Mouse (Mus musculus) spleen, postnatal 36 days (tissue): Measurements from ENCODE around the gene Creb5.

Source experiments
- DNase-seq, 2 experiments: peaks; one replicate each; pipeline ENCODE4 v3.0.0; 2022; ENCODE audit warnings: low spot score in 2 of 2, mixed read lengths in 1 of 2

The Creb5 gene

DNA sequence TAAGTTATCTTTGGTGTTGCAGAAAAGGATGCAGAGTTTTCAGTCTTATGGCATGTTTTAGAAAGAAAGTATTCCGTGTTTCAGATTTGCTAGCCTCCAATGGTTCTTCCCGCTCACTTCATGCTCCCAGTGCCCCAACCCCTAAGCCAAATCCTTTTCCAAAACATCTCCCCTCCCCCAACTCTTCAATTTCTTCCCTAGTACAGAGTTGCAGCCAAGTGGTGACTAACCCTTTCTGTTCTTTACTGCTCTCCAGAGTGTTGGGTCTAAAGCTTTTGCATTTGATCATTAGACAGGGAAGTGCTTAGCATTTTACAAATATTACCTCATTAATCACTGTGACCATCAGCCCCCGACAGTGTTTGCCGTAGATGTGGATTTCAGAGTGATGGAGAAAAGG is 142.8 kb downstream of the Creb5 start:
- DNase-seq, result no peak

DNA sequence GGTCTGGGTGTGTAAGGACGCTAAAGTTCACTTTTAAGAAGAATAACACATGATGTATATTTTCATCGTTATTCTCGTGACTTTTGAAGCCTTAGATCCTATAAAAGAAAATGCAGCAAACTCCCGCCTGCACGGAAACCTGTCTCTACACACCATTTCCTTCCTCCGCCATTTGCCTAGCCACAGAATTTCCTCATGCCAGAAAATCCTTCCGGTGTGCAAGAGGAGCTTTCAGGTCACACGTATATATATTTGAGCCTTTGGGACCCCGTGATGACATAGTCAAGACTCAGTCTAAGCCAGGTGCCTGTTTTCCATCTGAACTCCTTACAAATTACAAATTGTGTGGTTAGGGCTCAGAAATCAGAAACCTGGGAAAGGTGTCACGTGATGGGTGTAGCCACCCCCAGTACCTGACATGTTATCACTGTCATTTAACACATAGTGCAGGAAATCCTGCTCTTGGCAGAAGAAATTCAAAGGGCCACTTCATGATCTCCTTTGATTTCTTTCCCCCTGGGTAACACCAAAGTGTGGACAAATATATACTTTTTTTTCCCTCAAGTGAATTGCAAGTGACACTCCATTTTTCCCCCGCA is 158.9 kb downstream of the Creb5 start:
- peak; percentile 19 for DNase-seq

DNA sequence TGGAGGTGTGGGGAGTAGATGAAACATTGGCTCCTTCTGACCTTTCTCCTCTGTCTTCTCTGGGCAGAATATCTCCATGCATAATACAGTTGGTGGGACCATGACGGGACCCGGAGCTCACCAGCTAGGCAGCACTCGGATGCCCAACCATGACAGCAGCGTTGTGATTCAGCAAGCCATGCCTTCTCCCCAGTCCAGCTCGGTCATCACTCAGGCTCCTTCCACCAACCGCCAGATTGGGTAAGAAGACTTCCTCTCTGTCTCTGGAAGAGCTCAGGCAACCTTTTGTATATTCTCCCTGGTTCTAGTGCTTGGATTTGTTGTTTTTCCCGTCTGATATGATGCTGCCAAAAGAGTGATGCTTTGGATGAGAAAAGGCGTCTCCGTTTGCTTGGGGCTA is 160.4 kb downstream of the Creb5 start:
- no peak for DNase-seq

DNA sequence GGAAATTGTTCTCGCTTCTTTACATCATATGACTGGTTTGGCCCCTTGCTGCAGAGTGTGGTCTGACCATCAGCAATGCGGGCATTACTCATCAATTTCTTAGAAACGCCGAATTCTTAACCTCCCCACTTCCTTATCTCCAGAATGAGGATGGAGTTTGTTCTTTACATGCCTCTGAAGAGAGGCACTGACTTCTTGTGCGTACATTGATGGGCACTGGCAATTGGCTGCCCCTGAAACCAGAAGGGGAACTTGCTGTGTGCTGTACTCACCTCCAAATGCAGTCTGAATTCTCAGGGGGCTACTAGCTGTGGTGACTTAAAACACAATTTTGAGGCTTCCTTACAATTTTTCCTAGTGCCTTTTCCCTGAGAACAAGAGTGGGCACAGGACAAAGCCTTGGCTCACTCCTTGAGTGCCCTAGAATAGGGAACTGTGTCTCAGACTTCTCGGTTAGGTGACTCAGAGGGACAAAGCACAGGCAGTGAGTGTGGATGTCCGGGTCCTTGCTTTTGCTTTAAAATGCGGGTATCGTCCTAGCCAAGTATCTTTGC is 161.3 kb downstream of the Creb5 start:
- DNase-seq, result peak; percentile 31 to 34

DNA sequence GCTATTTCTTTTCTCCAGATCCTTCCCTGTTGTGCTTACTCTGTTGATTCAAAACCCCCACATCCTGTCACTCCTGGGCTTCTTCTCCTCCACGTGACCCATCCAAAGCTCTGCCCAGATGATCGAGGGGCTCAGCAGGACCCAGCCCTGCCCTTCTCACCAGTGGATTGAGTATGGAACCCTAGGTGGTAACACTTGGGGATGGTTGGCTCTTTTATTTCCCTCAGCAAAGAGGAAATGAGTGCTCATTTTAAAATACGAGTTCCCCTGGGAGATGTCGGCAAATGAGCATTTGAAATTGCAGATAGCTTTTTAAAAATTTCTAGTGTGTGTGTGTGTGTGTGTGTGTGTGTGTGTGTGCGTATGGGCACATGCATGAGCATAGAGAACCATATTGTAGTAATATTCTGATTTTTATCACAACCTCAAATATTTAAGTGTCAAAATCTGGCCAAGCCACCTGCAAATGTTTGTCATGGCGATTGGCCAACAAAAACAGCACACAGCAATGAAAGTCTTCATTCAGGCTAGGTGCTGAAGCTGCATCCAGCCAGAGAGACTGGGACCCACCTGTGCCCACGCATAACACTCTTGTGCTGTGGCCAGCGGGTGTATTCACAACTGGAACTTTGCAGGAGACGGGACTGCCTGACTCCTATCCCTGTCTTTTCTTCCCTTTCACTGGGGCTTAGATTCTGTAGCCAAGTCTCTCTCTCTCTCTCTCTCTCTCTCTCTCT is 162.5 kb downstream of the Creb5 start:
- DNase-seq, result peak; percentile 45 to 62

DNA sequence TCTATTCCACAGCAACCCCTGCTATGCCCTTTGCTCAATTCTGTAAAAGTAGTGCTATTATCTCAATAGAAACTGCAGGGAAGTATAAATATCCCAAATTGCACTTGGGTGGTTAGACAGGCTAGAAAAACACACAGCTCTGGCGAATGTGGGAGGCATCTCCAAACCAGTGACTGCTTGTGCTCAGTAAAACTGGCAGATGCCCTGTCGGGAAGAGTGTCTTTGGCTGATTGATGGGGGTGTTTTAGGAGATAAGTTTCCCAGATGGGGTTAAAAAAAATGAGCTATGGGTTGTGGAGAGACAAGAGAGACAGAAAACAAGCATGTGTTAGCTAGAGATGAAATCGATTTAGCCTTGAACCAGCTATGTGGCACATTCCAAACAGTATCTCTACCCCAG is 163.4 kb downstream of the Creb5 start:
- DNase-seq, result no peak

DNA sequence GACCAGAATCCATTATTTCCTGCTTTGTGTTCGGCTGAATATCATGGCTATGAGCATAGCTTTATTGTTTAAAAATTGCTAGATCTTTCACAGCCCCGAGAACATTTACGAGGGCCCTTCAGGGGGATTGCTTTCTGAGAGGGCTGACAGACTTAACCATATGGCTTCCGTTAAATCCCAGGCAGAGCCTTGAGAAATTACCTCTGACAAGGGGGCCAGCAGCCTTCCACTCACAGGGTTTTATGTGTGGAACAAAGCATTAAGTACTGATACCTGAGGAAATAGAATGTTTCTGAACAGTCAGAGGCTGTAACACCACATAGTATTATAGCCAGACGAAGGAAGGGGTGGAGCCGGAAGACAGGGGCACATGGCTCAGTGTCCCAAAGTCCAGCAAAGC is 165.2 kb downstream of the Creb5 start:
- DNase-seq, result no peak

DNA sequence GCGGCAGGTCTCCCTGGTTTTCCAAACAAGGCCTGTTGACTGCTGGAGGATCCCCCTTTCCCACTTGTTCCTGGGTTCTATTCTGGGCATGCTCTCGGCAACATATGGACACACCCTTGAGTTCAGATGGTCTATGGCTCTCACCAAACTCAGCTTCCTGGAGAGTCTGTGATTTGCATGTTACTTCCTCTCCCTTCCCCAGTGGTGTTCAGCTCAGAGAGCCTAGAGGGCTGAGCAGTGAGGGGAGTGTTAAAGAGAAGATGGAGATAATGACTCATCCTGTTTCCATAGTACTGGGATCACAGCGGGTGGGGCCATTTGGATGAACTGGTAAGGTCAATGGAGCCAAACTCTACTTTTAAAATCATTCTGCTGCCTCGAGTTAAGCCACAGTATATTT is 168.4 kb downstream of the Creb5 start:
- DNase-seq, result peak; percentile 66 to 69

DNA sequence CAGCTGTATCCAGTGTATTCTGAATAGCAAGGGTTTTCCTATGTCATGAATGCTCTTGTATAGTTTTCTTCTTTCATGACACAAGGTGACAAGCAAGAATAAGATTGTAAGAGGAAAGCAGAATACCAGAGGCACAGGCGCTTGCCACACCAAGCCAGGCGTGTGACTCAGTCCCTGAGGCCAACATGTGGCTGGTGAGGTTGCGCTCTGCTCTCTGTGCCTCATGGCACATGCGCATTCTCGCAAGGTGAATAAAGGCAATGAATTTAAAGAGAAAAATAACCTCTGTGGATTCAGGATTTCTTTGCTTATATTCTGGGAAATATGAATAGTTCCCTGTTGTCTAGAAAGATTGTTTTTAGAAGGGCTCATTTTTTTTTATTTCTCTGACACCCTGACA is 169.0 kb downstream of the Creb5 start:
- DNase-seq, result no peak

DNA sequence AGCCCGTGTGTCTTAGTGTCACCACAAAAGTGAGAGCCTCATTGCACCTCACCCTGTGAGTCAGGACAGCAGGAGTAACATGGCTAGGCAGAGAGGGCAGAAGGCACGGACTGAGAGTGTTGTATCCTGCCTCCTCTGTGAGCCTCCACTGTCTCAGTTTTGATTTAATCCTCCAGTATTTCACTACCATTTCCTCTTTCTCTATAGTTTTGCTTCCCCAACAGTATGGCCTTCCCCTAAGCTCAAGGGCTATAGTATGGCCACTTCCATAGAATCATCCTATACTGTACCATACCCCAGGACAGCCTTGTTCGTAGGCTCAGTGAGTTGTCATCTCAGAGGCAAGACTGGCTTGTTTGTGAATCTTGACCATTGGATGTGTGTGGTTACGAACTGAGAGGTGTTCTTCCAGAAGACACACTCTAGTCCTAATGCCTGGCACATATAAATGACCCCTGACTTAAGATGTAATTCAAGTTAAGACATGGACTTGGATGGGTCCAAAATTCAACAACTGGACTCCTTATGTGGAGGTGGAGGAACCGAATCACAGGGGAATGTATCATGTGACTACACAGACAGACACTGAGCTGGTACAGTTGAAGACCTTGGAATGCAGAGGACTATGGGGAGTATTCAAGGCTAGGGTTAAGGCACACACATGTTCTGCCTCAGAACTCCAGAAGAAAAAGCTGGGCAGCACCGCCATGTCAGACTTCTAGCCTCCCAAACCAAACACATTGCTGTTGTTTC is 173.1 kb downstream of the Creb5 start:
- DNase-seq, result no peak

DNA sequence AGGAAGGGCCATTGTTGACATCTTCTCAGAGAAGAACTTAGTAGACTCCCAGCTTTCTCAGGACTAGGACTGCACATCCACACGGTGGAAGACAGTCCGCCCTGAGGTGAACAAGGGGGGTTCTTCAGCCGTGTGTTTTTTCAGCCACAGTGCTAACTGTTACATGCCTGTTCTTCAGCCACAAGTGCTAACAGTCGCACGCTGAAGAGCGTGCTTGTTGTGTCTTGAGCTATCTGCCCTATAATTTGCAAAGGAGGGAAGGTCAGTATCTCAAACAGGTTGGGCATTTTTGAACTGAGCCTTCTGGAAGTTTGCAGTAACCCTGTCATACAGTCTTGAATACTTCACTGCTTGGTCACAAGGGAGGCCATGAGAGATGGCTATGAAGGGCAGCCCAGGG is 174.0 kb downstream of the Creb5 start:
- DNase-seq, result no peak

DNA sequence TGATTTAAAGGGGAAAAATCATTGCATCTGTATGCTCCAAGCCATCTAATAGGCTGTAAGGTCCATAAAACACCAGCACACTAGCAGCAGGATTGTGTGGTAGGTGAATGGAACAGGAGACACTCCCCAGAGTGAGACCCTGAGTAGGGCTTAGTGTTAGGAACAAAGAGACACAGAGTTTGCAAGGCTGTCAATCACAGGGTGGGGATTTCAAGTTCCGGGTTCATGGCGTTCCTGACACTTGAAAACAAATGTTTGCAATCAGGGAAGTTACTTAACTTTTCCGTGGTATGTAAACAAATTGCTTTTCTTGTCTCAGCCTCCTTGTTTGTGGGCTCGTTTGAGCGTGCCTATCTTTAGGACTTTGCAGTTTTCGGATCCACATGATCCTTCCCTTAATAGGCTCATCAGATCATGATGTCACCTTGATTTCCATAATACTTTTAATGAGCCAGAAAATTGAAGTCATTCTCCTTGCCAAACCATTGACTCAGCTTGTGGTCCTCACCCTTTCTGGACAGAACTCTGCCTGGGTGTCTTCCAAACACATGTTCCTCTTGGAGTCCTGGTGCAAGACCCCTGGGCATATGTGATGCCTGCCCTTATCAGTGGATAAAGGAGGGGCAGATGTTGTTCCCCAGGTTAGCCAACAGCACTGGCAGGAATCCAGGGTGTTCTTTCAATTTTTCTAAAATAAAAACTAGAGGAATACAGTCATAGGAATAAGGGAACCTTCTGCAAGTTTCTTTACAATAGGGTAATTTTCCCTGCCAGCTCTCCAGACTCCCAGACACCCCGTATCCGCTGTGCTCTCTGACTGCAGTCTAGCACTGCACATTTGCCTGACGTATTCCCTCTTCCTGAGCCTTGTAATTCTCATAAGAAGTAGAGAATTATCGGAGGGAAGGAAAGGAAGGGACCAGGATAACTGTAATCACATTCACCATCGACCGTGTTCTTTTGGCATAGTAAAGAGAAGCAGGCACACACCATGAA is 175.0 kb downstream of the Creb5 start:
- DNase-seq, result no peak

DNA sequence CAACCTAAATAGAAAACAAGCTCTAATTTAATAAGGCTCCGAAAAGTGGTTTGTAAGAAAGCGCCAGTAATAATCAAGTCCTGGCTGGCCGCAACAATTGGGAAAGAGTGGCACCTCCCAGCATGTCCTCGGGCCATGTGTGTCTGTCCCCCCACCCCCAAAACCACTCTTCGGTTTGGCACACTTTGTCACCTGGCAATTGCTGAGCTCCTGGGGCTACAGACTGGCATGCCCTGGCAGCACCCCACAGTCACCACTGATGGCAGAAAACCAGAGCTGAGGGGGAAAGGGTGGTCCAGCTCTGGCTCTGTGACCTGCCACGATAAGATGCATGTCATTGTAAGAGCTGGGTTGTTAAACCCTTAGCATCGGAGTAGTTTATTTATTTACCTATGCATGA is 175.7 kb downstream of the Creb5 start:
- no peak for DNase-seq

DNA sequence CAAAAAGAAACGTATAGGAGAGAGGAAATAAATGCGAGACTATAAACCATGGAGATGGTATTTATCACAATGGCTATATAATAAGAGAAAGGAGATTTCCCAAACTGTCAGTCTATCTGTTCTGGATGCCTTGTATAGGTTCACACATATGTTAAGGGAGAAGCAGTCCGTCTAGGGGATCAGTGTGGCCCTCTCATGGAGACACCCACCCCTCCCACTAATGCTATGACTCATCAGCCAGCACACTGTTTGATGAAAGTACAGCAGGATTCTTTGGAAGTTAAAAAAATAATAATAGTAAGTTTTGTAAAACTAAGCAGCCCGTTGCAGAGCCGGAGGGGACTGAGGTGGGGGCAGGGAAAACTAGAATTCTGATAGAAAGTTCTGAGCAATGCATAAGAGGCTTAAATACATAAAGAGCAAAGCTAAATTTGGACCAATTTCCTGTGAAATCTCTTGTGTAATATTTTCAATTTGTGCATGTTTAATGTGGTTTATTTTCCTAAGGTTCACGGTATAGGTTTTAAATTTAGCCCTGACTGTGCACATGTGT is 176.3 kb downstream of the Creb5 start:
- DNase-seq, result no peak

DNA sequence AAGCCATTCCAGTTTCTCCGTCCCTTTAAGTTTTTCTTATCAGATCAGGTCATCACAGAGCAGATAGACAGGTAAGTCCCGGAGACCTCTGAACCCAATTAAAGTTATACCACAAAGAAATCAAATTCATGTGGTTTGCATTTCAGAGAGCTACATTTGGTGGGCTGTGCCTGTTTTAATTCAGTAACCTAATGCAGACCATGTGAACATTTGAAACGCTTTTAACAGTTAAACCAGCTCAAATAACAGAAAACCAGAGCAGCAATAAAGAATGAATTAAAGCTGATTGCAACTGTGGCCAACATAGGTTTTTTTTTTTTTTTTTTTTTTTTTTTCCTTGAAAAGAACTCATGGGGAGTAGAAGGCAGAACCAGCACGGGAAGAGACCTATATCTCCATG is 182.1 kb downstream of the Creb5 start:
- no peak for DNase-seq

DNA sequence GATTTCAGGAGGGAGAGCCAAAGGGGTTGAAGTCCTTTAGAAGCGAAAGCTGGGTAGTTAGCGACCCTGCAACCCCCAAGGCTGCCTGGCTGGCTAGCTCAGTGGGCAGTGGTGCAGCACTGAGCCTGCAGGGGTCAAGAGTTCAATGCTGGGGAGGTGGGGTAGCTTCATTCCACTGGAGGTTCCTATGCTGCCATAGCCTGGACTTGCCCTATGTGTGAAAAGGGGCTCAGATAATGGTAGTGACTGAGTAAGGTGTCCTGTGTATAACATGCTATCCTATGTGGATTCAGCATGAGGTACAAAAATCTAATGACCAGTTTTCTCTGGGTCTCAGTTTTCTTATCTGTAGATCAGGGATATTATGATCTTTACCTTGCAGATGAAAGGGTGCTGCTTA is 182.6 kb downstream of the Creb5 start:
- no peak for DNase-seq

DNA sequence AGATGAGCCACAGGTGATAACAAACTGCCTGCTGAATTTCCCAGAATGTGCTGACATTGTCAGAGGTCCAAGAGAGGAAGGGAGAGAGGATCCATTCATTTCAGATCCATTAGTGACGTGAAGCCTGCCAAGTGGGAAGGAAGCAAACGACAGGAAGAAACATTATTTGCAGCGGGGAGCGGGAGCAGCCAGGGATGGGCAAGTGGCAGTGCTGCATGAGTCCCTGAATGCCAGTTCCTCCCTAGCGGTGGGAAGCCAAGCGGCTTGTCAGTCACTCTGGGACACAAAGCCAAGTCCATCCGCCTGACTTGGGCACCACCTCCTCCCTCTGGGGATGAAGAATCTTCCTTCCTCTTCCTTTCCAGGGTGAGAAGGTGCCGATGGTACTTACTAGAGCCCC is 183.5 kb downstream of the Creb5 start:
- no peak for DNase-seq

DNA sequence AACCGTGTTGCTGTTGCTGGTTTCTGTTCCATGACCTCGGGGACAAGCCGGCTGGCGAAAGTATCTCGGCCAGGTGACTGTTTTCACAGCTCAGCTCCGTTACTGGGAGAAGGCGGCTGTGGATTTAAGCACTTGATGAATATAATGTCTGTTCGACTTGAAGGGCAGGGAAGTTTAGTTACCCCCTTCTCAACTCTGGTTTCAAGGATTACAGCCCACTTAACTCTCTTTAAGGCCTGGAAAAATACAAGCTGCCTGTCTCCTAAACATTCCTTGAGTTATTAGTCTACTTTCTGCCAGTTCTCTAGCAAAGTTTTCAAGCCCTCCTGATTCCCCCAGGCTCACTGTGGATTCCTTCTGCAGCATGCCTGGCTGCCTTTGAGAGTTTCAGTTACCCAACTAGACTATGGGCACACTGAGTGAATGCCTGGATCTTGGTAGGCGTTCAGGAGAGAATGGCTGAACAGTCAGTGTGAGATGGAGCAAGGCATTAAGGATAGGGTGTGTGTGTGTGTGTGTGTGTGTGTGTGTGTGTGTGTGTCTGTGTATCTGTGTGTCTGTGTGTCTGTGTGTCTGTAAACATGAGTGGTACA is 184.0 kb downstream of the Creb5 start:
- DNase-seq, result no peak

DNA sequence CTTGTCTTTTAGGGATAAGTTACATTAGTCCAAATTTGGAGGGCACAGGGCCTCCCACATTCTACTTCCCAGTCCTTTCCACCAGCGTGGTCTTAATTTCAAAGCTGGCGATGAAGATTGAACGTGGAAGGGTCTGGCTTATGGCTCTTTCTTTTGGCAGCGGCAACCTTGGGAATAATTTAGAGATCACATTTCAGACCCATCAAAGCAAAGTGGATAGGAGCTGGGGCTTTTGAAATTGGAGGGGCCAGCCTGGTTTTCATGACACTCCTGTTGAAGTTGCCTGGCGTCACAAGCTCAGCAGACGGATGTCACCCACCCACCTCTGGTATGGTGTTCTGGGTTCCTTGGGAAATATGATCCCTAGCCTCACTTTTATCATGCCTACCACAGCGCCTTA is 185.7 kb downstream of the Creb5 start:
- no peak for DNase-seq

DNA sequence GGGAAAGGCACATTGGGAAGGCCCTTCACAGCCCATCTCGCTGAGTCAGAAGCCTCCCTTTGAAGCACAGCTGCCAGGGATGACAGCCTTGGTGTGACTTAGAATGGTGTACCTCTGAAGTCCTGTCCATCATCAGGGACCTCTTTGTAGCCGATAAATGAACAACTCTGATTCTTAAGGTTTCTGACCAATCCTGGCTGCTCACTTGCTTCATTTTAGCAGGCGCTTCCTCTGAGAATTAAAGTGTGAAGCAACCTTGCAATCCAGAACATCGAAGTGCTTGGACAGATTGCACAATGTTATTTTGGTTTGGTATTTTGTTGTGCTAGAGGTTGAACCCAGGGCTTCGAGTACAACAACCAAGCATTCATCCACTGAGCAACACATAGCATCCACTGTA is 190.4 kb downstream of the Creb5 start:
- no peak for DNase-seq

DNA sequence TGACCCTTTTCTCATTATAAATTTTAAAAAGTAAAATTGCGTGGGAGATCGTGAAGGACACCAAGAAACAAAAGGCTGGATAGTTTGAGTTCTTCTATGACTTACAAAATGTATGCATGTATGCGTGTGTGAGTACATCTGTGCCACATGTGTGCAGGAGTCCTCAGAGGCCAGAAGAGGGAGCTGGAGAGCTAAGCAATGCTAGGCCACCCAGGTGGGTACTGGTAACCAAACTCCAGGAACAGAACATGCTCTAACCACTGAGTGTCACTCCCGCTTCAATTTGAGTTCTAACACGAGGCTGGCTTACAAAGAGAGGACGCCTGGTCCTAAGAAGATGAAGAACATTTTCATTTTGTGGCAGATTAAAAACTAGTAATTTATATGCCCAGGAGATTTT is 203.8 kb downstream of the Creb5 start:
- DNase-seq, result no peak
